Mouse (Mus musculus): Measurements from ENCODE around the gene Uts2b. TPM values are rescaled to one million over a fixed set of nuclear protein-coding genes. Genes with fewer than 3 reads are reported as not detected.

Gene Uts2b
- total and polyA plus RNA-seq, 3 experiments = 0.14 to 0.70 TPM; not detected in 1

- Histone ChIP-seq H3K79me2 (replicated peaks; ENCODE audit: control insufficient read depth, insufficient read depth, low read length) (no peaks in the 10 kb centered on the region), H3K27me3 (ENCODE audit: control insufficient read depth, insufficient read depth, low read length) (no peaks in the 10 kb centered on the region), H3K4me1 (ENCODE audit: control insufficient read depth, insufficient read depth, low read length) (peaks cover 8% of the 10 kb centered on the region), H3K27ac (0 out of 2 replicates have a peak overlapping the region, but pooled peaks have one; percentile 13), H3K36me3 (ENCODE audit: control insufficient read depth, insufficient read depth, low read length) (peaks cover 3% of the 10 kb centered on the region), H3K9ac (ENCODE audit: low read depth, low read length) (no peak overlapping the region), H3K4me3 (no peak overlapping the region)
- WGBS = 29% methylated on average over 4 of the region's 4 CpGs
- TF ChIP-seq CTCF (IDR thresholded peaks at IDR 0.05) (no peak), POLR2A (IDR thresholded peaks at IDR 0.05; ENCODE audit: insufficient read depth, low read depth, low read length) (no peak), EP300 (IDR thresholded peaks at IDR 0.05; ENCODE audit: insufficient read depth, low read depth, low read length) (no peak)
- peak in 1 of 2 experiments; percentile 29 for DNase-seq
- intact Hi-C loops (cut with DNase I) = no loop called here
Measured at GRCm38 (mm10) chr16:27384893-27385603, 15.0 kb upstream of the Uts2b start.

DNA sequence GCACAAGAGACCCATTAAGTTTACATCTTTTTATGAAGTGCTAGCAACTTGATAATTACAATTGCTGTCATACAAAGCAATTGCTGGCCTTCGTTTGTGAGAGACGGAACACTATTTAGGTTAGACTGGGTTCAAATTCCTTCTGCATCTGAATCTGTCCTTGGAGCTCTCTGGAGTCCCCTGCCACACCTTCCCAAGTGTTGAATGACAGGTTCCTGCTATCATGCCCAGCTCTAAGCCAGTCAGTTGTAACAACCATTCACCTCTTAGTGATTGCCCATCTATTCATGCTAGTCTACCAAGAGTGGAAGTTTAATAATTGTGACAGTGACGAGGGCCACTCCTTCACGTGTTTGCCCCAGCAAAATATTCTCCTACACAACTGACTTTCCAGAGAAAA is 12.2 kb upstream of the Uts2b start:
- no peak for DNase-seq
- Histone ChIP-seq H3K9ac (ENCODE audit: low read depth, low read length) (no peak overlapping the region), H3K4me1 (ENCODE audit: control insufficient read depth, insufficient read depth, low read length) (peaks cover 2% of the 10 kb centered on the region), H3K36me3 (ENCODE audit: control insufficient read depth, insufficient read depth, low read length) (no peaks in the 10 kb centered on the region; the same call in 1 of the 2 replicates), H3K79me2 (replicated peaks; ENCODE audit: control insufficient read depth, insufficient read depth, low read length) (no peaks in the 10 kb centered on the region), H3K27ac (no peak overlapping the region), H3K27me3 (ENCODE audit: control insufficient read depth, insufficient read depth, low read length) (no peaks in the 10 kb centered on the region), H3K4me3 (no peak overlapping the region)
- intact Hi-C loops (cut with DNase I) = no loop called here
- TF ChIP-seq POLR2A (IDR thresholded peaks at IDR 0.05; ENCODE audit: insufficient read depth, low read depth, low read length) = no peak
- no peak for TF ChIP-seq CTCF (IDR thresholded peaks at IDR 0.05)
- TF ChIP-seq EP300 (IDR thresholded peaks at IDR 0.05; ENCODE audit: insufficient read depth, low read depth, low read length) = no peak
- WGBS = 75% methylated on average over 4 of the region's 4 CpGs

DNA sequence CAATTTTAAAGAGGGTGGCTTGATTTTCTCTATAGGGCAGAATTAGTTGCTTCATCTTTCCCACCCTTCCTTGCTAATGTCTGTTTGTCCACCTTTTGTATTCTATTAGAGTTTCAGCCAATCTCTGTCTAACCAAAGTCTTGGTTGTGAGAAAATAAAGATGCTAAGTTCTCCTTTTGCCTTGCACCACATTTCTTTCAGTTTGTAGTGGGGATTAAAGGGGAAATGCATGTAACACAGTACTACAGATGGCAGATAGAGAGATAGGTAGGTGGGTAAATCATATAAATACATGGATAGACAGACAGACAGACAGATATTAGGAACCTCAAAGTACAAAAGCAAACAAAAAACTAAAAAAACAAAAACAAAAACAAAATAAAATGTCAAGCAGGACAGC is 6.5 kb upstream of the Uts2b start:
- Histone ChIP-seq H3K4me3 (no peak overlapping the region), H3K79me2 (replicated peaks; ENCODE audit: control insufficient read depth, insufficient read depth, low read length) (no peaks in the 10 kb centered on the region), H3K4me1 (ENCODE audit: control insufficient read depth, insufficient read depth, low read length) (no peaks in the 10 kb centered on the region), H3K27ac (no peak overlapping the region), H3K9ac (ENCODE audit: low read depth, low read length) (no peak overlapping the region), H3K27me3 (ENCODE audit: control insufficient read depth, insufficient read depth, low read length) (no peaks in the 10 kb centered on the region), H3K36me3 (ENCODE audit: control insufficient read depth, insufficient read depth, low read length) (no peaks in the 10 kb centered on the region)
- DNase-seq = no peak
- intact Hi-C loops (cut with DNase I) = no loop called here
- no peak for TF ChIP-seq CTCF (IDR thresholded peaks at IDR 0.05)

- intact Hi-C loops (cut with DNase I) = no loop called here
- no peak for DNase-seq
- H3K79me2 ChIP-seq (replicated peaks; ENCODE audit: control insufficient read depth, insufficient read depth, low read length) = no peaks in the 10 kb centered on the region
- H3K36me3 ChIP-seq (ENCODE audit: control insufficient read depth, insufficient read depth, low read length) = no peaks in the 10 kb centered on the region
- 91% methylated on average over 2 of the region's 2 CpGs for WGBS
- H3K4me1 ChIP-seq (ENCODE audit: control insufficient read depth, insufficient read depth, low read length) = no peaks in the 10 kb centered on the region
- H3K27ac ChIP-seq = no peak overlapping the region
- TF ChIP-seq CTCF (IDR thresholded peaks at IDR 0.05) (no peak), POLR2A (IDR thresholded peaks at IDR 0.05; ENCODE audit: insufficient read depth, low read depth, low read length) (no peak), EP300 (IDR thresholded peaks at IDR 0.05; ENCODE audit: insufficient read depth, low read depth, low read length) (no peak)
- H3K9ac ChIP-seq (ENCODE audit: low read depth, low read length) = no peak overlapping the region
- no peaks in the 10 kb centered on the region for H3K27me3 ChIP-seq (ENCODE audit: control insufficient read depth, insufficient read depth, low read length)
- no peak overlapping the region for H3K4me3 ChIP-seq
Measured at GRCm38 (mm10) chr16:27375318-27375717, 5.3 kb upstream of the Uts2b start.

DNA sequence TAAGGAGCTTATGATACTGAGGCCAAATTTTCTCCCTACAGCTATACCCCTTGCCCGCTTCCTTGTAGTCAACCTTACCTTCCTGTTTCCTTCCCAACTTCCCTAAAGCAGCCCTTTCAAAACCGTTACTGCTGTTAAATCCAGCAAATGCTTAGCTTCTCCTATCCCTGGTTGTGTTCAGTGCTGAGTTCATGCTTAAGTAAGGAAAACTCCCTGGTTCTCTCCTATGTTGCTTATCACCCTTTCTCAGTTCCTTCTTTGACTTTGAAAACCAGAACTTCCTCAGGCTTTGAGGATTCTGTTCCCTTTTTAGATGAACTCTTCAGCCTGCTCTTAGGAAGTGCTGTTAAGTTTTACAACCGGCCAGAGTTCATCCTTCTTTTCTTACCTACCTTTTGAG is 4.1 kb upstream of the Uts2b start:
- no peaks in the 10 kb centered on the region for H3K4me1 ChIP-seq (ENCODE audit: control insufficient read depth, insufficient read depth, low read length)
- no peak overlapping the region for H3K4me3 ChIP-seq
- WGBS = 45% methylated on average over 3 of the region's 3 CpGs
- intact Hi-C loops (cut with DNase I) = no loop called here
- H3K9ac ChIP-seq (ENCODE audit: low read depth, low read length) = no peak overlapping the region
- no peaks in the 10 kb centered on the region for H3K36me3 ChIP-seq (ENCODE audit: control insufficient read depth, insufficient read depth, low read length)
- no peaks in the 10 kb centered on the region for H3K79me2 ChIP-seq (replicated peaks; ENCODE audit: control insufficient read depth, insufficient read depth, low read length)
- no peak for DNase-seq
- no peak overlapping the region for H3K27ac ChIP-seq
- H3K27me3 ChIP-seq (ENCODE audit: control insufficient read depth, insufficient read depth, low read length) = no peaks in the 10 kb centered on the region
- TF ChIP-seq CTCF (IDR thresholded peaks at IDR 0.05) (no peak), POLR2A (IDR thresholded peaks at IDR 0.05; ENCODE audit: insufficient read depth, low read depth, low read length) (no peak), EP300 (IDR thresholded peaks at IDR 0.05; ENCODE audit: insufficient read depth, low read depth, low read length) (no peak)

GRCm38 (mm10) chr16:27370700-27371099 is 661 bp upstream of the Uts2b start:
- no peak overlapping the region for H3K4me3 ChIP-seq
- H3K79me2 ChIP-seq (replicated peaks; ENCODE audit: control insufficient read depth, insufficient read depth, low read length) = no peaks in the 10 kb centered on the region

More at GRCm38 (mm10) chr16:27370700-27371099, 661 bp upstream of the Uts2b start:
- Histone ChIP-seq H3K4me1 (ENCODE audit: control insufficient read depth, insufficient read depth, low read length) (no peaks in the 10 kb centered on the region), H3K36me3 (ENCODE audit: control insufficient read depth, insufficient read depth, low read length) (no peaks in the 10 kb centered on the region), H3K9ac (ENCODE audit: low read depth, low read length) (no peak overlapping the region), H3K27me3 (ENCODE audit: control insufficient read depth, insufficient read depth, low read length) (no peaks in the 10 kb centered on the region), H3K27ac (no peak overlapping the region)
- 73% methylated on average over 2 of the region's 2 CpGs for WGBS
- TF ChIP-seq EP300 (IDR thresholded peaks at IDR 0.05; ENCODE audit: insufficient read depth, low read depth, low read length) = no peak
- no peak for TF ChIP-seq POLR2A (IDR thresholded peaks at IDR 0.05; ENCODE audit: insufficient read depth, low read depth, low read length)
- TF ChIP-seq CTCF (IDR thresholded peaks at IDR 0.05) = no peak
- DNase-seq = no peak
- intact Hi-C loops (cut with DNase I) = no loop called here

Measured in heart, adult 2 months (tissue).